Mouse (Mus musculus) MN1 (cell line): ENCODE measurements around the gene Resp18.
A peak's percentile ranks its signal among the peaks of the same experiment; 100 is the strongest.
"Not testable (repeated sequence)": the region's sequence is repeated elsewhere in the genome, so short reads cannot be mapped to it uniquely, and the experiment has no call there.

Experiments
- DNase-seq: peaks from one replicate; pipeline ENCODE4 v3.0.0-alpha.2; 2016; ENCODE audit warnings: low spot score

Gene Resp18

GRCm38 (mm10) chr1:75236117-75237050 is 41.8 kb downstream of the Resp18 start, which contains the start of gene Dnajb2:
Dnajb2 (plus strand) TSS chr1:75236406.
- DNase-seq, result peak; percentile 88

- DNase-seq, result peak; percentile 75
Measured at GRCm38 (mm10) chr1:75234606-75235005, 43.6 kb downstream of the Resp18 start.

GRCm38 (mm10) chr1:75232489-75232888 is 45.7 kb downstream of the Resp18 start:
- DNase-seq, result not testable (repeated sequence)

- no peak for DNase-seq
Measured at GRCm38 (mm10) chr1:75231664-75232152, 46.5 kb downstream of the Resp18 start, which contains the start of gene A630095N17Rik. A630095N17Rik (minus strand) TSS chr1:75232102.

- no peak for DNase-seq
Measured at GRCm38 (mm10) chr1:75231224-75231623, 47.0 kb downstream of the Resp18 start.

- no peak for DNase-seq
Measured at GRCm38 (mm10) chr1:75230335-75230994, 47.8 kb downstream of the Resp18 start.

GRCm38 (mm10) chr1:75229158-75229557 is 49.1 kb downstream of the Resp18 start:
- DNase-seq, result no peak

GRCm38 (mm10) chr1:75227653-75228052 is 50.6 kb downstream of the Resp18 start:
- DNase-seq, result no peak

GRCm38 (mm10) chr1:75226138-75226537 is 52.1 kb downstream of the Resp18 start:
- DNase-seq, result no peak

GRCm38 (mm10) chr1:75225473-75225872 is 52.7 kb downstream of the Resp18 start:
- no peak for DNase-seq

- DNase-seq, result no peak
Measured at GRCm38 (mm10) chr1:75223532-75223931, 54.7 kb downstream of the Resp18 start.

- no peak for DNase-seq
Measured at GRCm38 (mm10) chr1:75222926-75223325, 55.3 kb downstream of the Resp18 start.
